Mouse (Mus musculus): ENCODE measurements at regions not wholly inside any gene's neighbourhood (a gene's known extent, or its start where the extent isn't known, plus 50 kb on each side); places are given as distances from the start of the nearest gene placed in this dataset.

DNA sequence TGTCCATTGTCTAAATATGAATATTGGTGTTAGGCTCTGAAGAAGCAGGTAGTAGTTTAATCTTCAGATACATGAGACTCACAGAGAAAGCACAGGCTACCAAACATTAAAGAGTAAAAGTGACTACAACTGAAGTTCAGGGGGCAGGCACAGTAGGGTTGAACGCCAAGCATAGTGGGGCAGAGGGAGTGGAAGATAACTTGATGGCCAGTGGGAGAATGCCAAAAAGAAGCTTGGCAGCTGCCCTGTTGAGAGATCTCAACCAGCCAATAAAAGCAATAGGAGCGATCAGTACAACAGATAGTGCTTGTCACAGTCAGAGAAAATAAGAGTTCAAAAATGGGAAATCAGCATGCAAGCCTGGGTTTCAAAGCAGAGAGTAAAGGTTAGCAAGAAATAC lies 125.4 kb upstream of the Cblb start:
- Histone ChIP-seq H3K9me3 (ENCODE audit: control insufficient read depth, low read length) (peaks cover 6% of the 10 kb centered on the region; the same call in 1 of the 2 replicates), H3K27me3 (replicated peaks; ENCODE audit: control insufficient read depth, insufficient read depth, low read length) (no peaks in the 10 kb centered on the region), H3K27ac (replicated peaks; ENCODE audit: low read depth, low read length) (no peak overlapping the region), H3K4me1 (ENCODE audit: control insufficient read depth, insufficient read depth, low read length) (no peaks in the 10 kb centered on the region), H3K4me2 (ENCODE audit: low read depth, low read length) (no peak overlapping the region), H3K9ac (ENCODE audit: low read depth, low read length) (no peak overlapping the region), H3K36me3 (ENCODE audit: control insufficient read depth, insufficient read depth, low read length) (no peaks in the 10 kb centered on the region), H3K4me3 (ENCODE audit: low read depth, low read length) (no peak overlapping the region)
- ATAC-seq (ENCODE audit: low read depth): no peak
- no peak for DNase-seq (ENCODE audit: low spot score)
- WGBS: 92% methylated on average over 2 of the region's 2 CpGs

DNA sequence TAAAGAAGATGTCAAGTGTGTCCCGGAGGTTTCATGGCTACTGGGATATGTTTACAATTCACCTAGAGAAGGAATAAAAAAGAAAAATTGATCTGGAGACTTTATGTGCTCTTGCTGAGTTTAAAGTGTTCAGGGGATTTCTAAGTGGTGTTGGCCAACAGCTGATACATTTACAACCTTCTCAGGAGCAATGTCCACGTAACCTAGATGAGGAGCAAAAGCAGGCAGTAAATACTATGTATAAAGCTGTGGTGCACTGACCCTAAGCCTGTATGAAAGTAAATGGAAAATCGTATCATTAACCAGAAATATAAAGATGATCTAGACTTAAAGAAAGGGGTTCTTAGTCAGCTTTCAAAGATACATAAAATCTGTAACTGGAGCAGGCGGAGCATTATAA lies 124.3 kb upstream of the Cblb start:
- Histone ChIP-seq H3K9ac (ENCODE audit: low read depth, low read length) (no peak overlapping the region), H3K27me3 (replicated peaks; ENCODE audit: control insufficient read depth, insufficient read depth, low read length) (no peaks in the 10 kb centered on the region), H3K4me2 (ENCODE audit: low read depth, low read length) (no peak overlapping the region), H3K36me3 (ENCODE audit: control insufficient read depth, insufficient read depth, low read length) (no peaks in the 10 kb centered on the region), H3K9me3 (ENCODE audit: control insufficient read depth, low read length) (no peaks in the 10 kb centered on the region), H3K4me3 (ENCODE audit: low read depth, low read length) (no peak overlapping the region), H3K4me1 (ENCODE audit: control insufficient read depth, insufficient read depth, low read length) (no peaks in the 10 kb centered on the region), H3K27ac (replicated peaks; ENCODE audit: low read depth, low read length) (no peak overlapping the region)
- 87% methylated on average over 4 of the region's 4 CpGs for WGBS
- DNase-seq (ENCODE audit: low spot score) (no peak), ATAC-seq (ENCODE audit: low read depth) (no peak)

DNA sequence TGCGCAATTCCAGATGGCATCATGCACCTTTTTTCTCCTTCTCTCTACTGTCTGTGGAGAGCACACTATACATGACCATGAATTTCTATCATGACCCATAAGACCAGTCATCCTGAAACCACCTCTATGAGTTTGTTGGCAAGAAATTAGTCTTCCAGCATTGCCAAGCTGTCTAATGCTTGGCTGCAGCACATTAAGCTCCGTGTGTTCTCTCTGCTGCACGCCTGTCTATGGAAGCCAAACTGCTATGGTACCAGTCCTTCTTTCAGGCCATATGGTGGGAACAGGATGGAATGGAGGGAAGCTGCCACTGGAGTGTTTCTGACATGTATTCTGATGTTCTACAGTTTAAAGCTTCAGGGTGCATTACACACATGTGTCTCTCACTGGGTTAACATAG lies 121.0 kb upstream of the Cblb start:
- Histone ChIP-seq H3K4me2 (ENCODE audit: low read depth, low read length) (no peak overlapping the region), H3K27me3 (replicated peaks; ENCODE audit: control insufficient read depth, insufficient read depth, low read length) (no peaks in the 10 kb centered on the region), H3K4me1 (ENCODE audit: control insufficient read depth, insufficient read depth, low read length) (no peaks in the 10 kb centered on the region), H3K9ac (ENCODE audit: low read depth, low read length) (no peak overlapping the region), H3K9me3 (ENCODE audit: control insufficient read depth, low read length) (no peaks in the 10 kb centered on the region; the same call in 1 of the 2 replicates), H3K36me3 (ENCODE audit: control insufficient read depth, insufficient read depth, low read length) (no peaks in the 10 kb centered on the region), H3K27ac (replicated peaks; ENCODE audit: low read depth, low read length) (no peak overlapping the region), H3K4me3 (ENCODE audit: low read depth, low read length) (no peak overlapping the region)
- 87% methylated on average over 3 of the region's 3 CpGs for WGBS
- no peak for ATAC-seq (ENCODE audit: low read depth)
- DNase-seq (ENCODE audit: low spot score): no peak

DNA sequence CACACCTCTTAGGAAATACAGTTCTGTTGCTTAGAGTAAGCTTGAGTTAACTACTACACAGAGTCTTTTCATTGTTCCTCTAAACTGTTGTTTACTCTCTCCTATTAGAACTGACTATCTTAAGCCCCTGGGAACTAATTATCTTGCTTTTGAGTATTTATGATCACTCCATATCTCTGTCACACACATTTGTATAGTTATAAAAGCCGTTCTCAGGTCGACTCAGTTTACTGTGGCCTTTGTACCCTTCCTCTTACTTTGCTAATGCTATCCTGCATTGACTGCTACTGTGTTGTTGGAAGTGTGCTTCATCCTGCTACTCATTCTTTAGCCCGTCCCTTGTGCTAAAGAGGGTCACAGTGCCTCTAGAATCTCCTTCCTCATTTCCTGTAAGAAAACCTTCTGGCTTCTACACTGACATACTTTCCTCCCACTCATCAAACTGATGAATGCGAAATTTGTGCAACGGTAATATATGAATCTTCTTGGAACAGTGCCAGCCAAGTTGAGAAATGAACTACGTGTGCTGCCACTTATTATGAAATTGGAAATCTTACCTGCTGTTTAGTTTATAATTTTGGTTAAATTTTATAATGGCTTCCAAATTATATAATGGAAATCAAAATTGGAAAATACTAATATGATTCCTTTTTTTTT lies 119.8 kb upstream of the Cblb start:
- H3K9me3 ChIP-seq (ENCODE audit: control insufficient read depth, low read length): no peaks in the 10 kb centered on the region; the same call in 1 of the 2 replicates
- 64% methylated on average over 6 of the region's 6 CpGs for WGBS
- H3K4me2 ChIP-seq (ENCODE audit: low read depth, low read length): no peak overlapping the region
- H3K27me3 ChIP-seq (replicated peaks; ENCODE audit: control insufficient read depth, insufficient read depth, low read length): no peaks in the 10 kb centered on the region
- DNase-seq (ENCODE audit: low spot score) (no peak), ATAC-seq (ENCODE audit: low read depth) (no peak)
- no peak overlapping the region for H3K27ac ChIP-seq (replicated peaks; ENCODE audit: low read depth, low read length)
- H3K4me1 ChIP-seq (ENCODE audit: control insufficient read depth, insufficient read depth, low read length): peaks cover 6% of the 10 kb centered on the region
- no peaks in the 10 kb centered on the region for H3K36me3 ChIP-seq (ENCODE audit: control insufficient read depth, insufficient read depth, low read length)
- H3K9ac ChIP-seq (ENCODE audit: low read depth, low read length): no peak overlapping the region
- no peak overlapping the region for H3K4me3 ChIP-seq (ENCODE audit: low read depth, low read length)

DNA sequence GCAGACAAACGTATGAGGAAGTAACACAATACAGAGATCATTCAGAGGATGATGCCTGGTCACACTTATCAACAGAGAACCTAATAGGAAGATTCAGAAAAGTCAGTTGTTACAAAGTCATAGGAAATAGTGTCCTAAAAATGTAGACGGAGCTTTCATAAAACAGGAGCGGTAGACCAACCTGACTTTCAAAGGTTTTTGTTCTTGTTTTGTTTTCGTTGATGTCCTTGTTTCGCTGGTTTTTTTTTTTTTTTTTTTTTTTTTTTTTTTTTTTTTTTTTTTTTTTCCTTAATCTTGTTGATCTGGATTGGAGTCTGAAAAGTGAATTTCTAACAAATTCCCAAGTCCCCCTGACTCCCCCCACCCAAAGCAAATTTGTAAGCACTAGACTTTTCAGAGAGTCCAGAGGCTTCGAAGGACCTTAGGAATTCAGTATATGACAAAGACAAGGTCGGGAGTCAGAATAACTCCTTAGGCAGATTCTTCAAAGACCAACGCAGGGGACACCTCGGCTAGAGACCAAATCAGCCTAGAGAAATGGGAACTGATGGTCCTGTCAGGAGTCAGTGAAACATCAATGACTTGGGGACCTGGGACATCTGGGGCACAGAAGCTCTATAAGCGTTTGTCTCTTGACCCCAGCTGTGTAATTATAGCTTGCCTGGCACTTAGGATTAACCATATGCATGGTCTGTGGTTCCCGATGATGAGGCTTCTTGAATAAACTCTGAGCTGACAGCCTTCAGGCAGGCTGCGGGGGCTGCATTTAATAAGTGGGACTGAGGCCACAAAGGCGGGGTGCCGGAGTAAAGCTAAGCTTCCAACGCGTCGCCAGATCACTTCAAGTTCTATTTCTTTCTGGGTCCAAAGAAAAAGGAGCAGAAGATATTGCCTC lies 115.7 kb upstream of the Cblb start:
- peak; percentile 74 for DNase-seq (ENCODE audit: low spot score)
- peaks cover 14% of the 10 kb centered on the region for H3K4me1 ChIP-seq (ENCODE audit: control insufficient read depth, insufficient read depth, low read length)
- ATAC-seq (ENCODE audit: low read depth): peak; percentile 60; the same call in 1 of the 2 replicates
- no peaks in the 10 kb centered on the region for H3K36me3 ChIP-seq (ENCODE audit: control insufficient read depth, insufficient read depth, low read length)
- no peaks in the 10 kb centered on the region for H3K27me3 ChIP-seq (replicated peaks; ENCODE audit: control insufficient read depth, insufficient read depth, low read length)
- H3K4me3 ChIP-seq (ENCODE audit: low read depth, low read length): no peak overlapping the region
- no peak overlapping the region for H3K9ac ChIP-seq (ENCODE audit: low read depth, low read length)
- H3K27ac ChIP-seq (replicated peaks; ENCODE audit: low read depth, low read length): no peak overlapping the region
- H3K9me3 ChIP-seq (ENCODE audit: control insufficient read depth, low read length): no peaks in the 10 kb centered on the region; the same call in 1 of the 2 replicates
- peak overlapping the region; percentile 39 for H3K4me2 ChIP-seq (ENCODE audit: low read depth, low read length)
- WGBS: 37% methylated on average over 17 of the region's 17 CpGs

DNA sequence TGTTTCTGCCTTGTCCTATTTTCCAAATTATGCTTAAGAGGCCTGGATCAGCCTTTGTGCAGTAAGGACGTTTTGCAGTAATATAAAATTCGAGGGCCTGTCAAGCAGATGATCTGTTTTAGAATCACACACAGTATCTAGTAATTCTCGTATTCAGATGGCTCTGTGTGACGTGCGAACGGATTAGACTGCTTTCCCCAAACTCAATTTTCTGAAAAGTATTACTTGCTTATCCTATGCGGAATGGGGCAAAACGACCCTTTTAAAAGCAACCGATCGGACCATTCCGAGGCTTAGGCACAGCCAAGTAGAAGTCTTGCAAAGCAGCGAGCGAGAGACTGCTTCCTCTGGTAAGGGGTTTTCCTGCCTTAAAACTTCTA lies 115.1 kb upstream of the Cblb start:
- H3K27me3 ChIP-seq (replicated peaks; ENCODE audit: control insufficient read depth, insufficient read depth, low read length): no peaks in the 10 kb centered on the region
- WGBS: 54% methylated on average over 13 of the region's 13 CpGs
- peak overlapping the region; percentile 39 for H3K4me2 ChIP-seq (ENCODE audit: low read depth, low read length)
- H3K9me3 ChIP-seq (ENCODE audit: control insufficient read depth, low read length): no peaks in the 10 kb centered on the region; the same call in 1 of the 2 replicates
- DNase-seq (ENCODE audit: low spot score) (no peak), ATAC-seq (ENCODE audit: low read depth) (no peak)
- no peak overlapping the region for H3K9ac ChIP-seq (ENCODE audit: low read depth, low read length)
- H3K4me1 ChIP-seq (ENCODE audit: control insufficient read depth, insufficient read depth, low read length): peaks cover 14% of the 10 kb centered on the region
- H3K4me3 ChIP-seq (ENCODE audit: low read depth, low read length): no peak overlapping the region
- H3K27ac ChIP-seq (replicated peaks; ENCODE audit: low read depth, low read length): peak overlapping the region; percentile 13; the same call in 1 of the 2 replicates
- H3K36me3 ChIP-seq (ENCODE audit: control insufficient read depth, insufficient read depth, low read length): no peaks in the 10 kb centered on the region

DNA sequence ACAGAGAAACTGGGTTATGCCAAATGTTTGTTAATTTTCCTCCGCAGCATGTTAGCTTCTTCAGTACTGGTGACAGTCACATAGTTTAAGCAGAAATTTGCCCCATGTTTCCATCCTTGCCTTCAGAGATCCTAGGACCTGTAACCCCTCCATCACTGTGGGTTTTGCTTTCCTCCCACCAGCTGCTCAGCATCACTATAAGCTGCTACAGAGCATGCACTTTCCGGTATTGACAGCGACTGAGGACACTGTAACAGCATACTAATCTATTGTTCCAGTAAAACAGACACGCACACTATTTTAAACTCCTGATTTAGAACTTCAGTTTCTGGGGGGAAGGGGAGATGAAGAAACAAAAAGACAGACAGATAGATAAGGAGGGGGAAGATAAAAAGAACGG lies 114.7 kb upstream of the Cblb start:
- Histone ChIP-seq H3K4me1 (ENCODE audit: control insufficient read depth, insufficient read depth, low read length) (peaks cover 14% of the 10 kb centered on the region), H3K4me3 (ENCODE audit: low read depth, low read length) (no peak overlapping the region), H3K4me2 (ENCODE audit: low read depth, low read length) (no peak overlapping the region), H3K27ac (replicated peaks; ENCODE audit: low read depth, low read length) (peak overlapping the region; percentile 13; the same call in 1 of the 2 replicates), H3K9ac (ENCODE audit: low read depth, low read length) (no peak overlapping the region), H3K27me3 (replicated peaks; ENCODE audit: control insufficient read depth, insufficient read depth, low read length) (no peaks in the 10 kb centered on the region), H3K36me3 (ENCODE audit: control insufficient read depth, insufficient read depth, low read length) (no peaks in the 10 kb centered on the region), H3K9me3 (ENCODE audit: control insufficient read depth, low read length) (no peaks in the 10 kb centered on the region; the same call in 1 of the 2 replicates)
- ATAC-seq (ENCODE audit: low read depth) (peak; percentile 44; the same call in 1 of the 2 replicates), DNase-seq (ENCODE audit: low spot score) (no peak)
- WGBS: 49% methylated on average over 5 of the region's 5 CpGs

DNA sequence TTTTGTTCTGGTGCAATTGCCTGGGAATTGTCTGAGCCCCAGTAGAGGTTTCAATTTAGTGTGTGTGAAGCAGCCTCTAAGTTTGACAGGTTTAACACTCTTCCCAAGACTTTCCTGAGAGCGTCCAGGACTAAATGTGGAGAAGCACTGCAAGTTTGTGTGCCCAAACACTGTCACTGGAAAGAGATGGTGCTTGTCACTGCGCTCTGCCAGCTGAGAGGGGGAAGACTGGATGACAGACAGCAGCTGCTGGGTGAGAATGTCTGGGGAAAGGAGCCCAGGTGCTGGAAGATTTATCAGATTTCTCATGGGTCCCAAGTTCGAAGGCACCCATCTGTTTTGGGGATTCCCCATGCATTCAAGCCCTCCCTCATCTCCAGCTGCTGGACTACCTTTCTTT lies 114.2 kb upstream of the Cblb start:
- peak; percentile 34 for DNase-seq (ENCODE audit: low spot score)
- H3K36me3 ChIP-seq (ENCODE audit: control insufficient read depth, insufficient read depth, low read length): no peaks in the 10 kb centered on the region
- no peak for ATAC-seq (ENCODE audit: low read depth)
- H3K4me1 ChIP-seq (ENCODE audit: control insufficient read depth, insufficient read depth, low read length): peaks cover 14% of the 10 kb centered on the region
- no peak overlapping the region for H3K4me3 ChIP-seq (ENCODE audit: low read depth, low read length)
- no peak overlapping the region for H3K4me2 ChIP-seq (ENCODE audit: low read depth, low read length)
- no peaks in the 10 kb centered on the region for H3K27me3 ChIP-seq (replicated peaks; ENCODE audit: control insufficient read depth, insufficient read depth, low read length)
- no peak overlapping the region for H3K27ac ChIP-seq (replicated peaks; ENCODE audit: low read depth, low read length)
- 58% methylated on average over 3 of the region's 3 CpGs for WGBS
- H3K9me3 ChIP-seq (ENCODE audit: control insufficient read depth, low read length): no peaks in the 10 kb centered on the region; the same call in 1 of the 2 replicates
- no peak overlapping the region for H3K9ac ChIP-seq (ENCODE audit: low read depth, low read length)
